Mouse (Mus musculus): Measurements from ENCODE around the gene Ndufa13. TPM values are rescaled to one million over a fixed set of nuclear protein-coding genes. Genes with fewer than 3 reads are reported as not detected.

Ndufa13 gene
- polyA plus RNA-seq, 1 experiment from 2014 or later, result 177 TPM

DNA sequence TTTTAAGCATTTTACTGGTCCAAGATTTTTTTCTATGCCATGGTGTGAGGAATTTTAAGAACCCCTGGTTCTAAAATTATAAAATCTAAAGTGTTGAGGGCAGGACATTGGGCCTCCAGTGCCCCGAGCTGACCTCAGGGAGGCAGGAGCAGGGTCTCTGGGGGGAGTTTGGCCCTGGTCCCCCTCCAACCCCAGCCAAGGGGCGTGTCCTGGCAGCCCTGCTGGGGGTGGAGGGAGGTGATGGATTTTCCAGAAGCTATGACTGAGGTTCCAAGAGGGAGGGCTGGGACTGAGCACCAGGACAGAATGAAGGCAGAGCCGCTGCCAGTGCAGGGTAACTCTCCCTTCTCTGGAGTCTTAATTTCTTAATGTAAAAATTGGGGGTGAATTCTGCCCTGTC, 24.4 kb downstream of the Ndufa13 start:
- no peak for DNase-seq (ENCODE audit: low spot score)
- Histone ChIP-seq H3K9ac (replicated peaks; ENCODE audit: low read depth) (no peak overlapping the region), H3K4me3 (ENCODE audit: low read depth, low read length) (no peak overlapping the region), H3K9me3 (ENCODE audit: low read length) (no peaks in the 10 kb centered on the region), H3K4me2 (replicated peaks; ENCODE audit: low read depth, low read length) (no peak overlapping the region), H3K4me1 (ENCODE audit: insufficient read depth, low read depth, low read length) (peaks cover 6% of the 10 kb centered on the region; the same call in 1 of the 2 replicates), H3K27ac (ENCODE audit: low read length) (no peak overlapping the region), H3K36me3 (ENCODE audit: insufficient read depth, low read length) (no peaks in the 10 kb centered on the region), H3K27me3 (replicated peaks; ENCODE audit: insufficient read depth, low read length) (peaks cover 35% of the 10 kb centered on the region)
- TF ChIP-seq CTCF (IDR thresholded peaks at IDR 0.05), result no peak
- no peak for ATAC-seq
- WGBS, result 60% methylated on average over 3 of the region's 3 CpGs

GRCm38 (mm10) chr8:69877396-69877795, 25.0 kb downstream of the Ndufa13 start:
- no peaks in the 10 kb centered on the region for H3K9me3 ChIP-seq (ENCODE audit: low read length)
- no peak overlapping the region for H3K4me2 ChIP-seq (replicated peaks; ENCODE audit: low read depth, low read length)
- TF ChIP-seq EP300 (IDR thresholded peaks at IDR 0.05) (no peak), CTCF (IDR thresholded peaks at IDR 0.05) (no peak)
- peaks cover 29% of the 10 kb centered on the region for H3K27me3 ChIP-seq (replicated peaks; ENCODE audit: insufficient read depth, low read length)
- WGBS, result 87% methylated on average over 4 of the region's 4 CpGs
- no peak overlapping the region for H3K4me3 ChIP-seq (ENCODE audit: low read depth, low read length)
- DNase-seq (ENCODE audit: low spot score), result no peak
- H3K36me3 ChIP-seq (ENCODE audit: insufficient read depth, low read length), result no peaks in the 10 kb centered on the region
- no peak overlapping the region for H3K9ac ChIP-seq (replicated peaks; ENCODE audit: low read depth)
- peaks cover 6% of the 10 kb centered on the region; the same call in 1 of the 2 replicates for H3K4me1 ChIP-seq (ENCODE audit: insufficient read depth, low read depth, low read length)
- no peak for ATAC-seq
- no peak overlapping the region for H3K27ac ChIP-seq (ENCODE audit: low read length)

- 69% methylated on average over 10 of the region's 10 CpGs for WGBS
- no peak for TF ChIP-seq EP300 (IDR thresholded peaks at IDR 0.05)
- no peak for TF ChIP-seq CTCF (IDR thresholded peaks at IDR 0.05)
- H3K9me3 ChIP-seq (ENCODE audit: low read length), result no peaks in the 10 kb centered on the region
- H3K4me1 ChIP-seq (ENCODE audit: insufficient read depth, low read depth, low read length), result peaks cover 6% of the 10 kb centered on the region; the same call in 1 of the 2 replicates
- peaks cover 24% of the 10 kb centered on the region for H3K27me3 ChIP-seq (replicated peaks; ENCODE audit: insufficient read depth, low read length)
- DNase-seq (ENCODE audit: low spot score) (no peak), ATAC-seq (no peak)
- H3K36me3 ChIP-seq (ENCODE audit: insufficient read depth, low read length), result no peaks in the 10 kb centered on the region
- no peak overlapping the region for H3K4me2 ChIP-seq (replicated peaks; ENCODE audit: low read depth, low read length)
- H3K27ac ChIP-seq (ENCODE audit: low read length), result no peak overlapping the region
- H3K9ac ChIP-seq (replicated peaks; ENCODE audit: low read depth), result no peak overlapping the region
- H3K4me3 ChIP-seq (ENCODE audit: low read depth, low read length), result no peak overlapping the region
Observed at GRCm38 (mm10) chr8:69876967-69877366, 25.4 kb downstream of the Ndufa13 start.

GRCm38 (mm10) chr8:69876097-69876496, 26.3 kb downstream of the Ndufa13 start:
- Histone ChIP-seq H3K27ac (ENCODE audit: low read length) (no peak overlapping the region), H3K4me2 (replicated peaks; ENCODE audit: low read depth, low read length) (no peak overlapping the region), H3K4me3 (ENCODE audit: low read depth, low read length) (no peak overlapping the region), H3K4me1 (ENCODE audit: insufficient read depth, low read depth, low read length) (peaks cover 3% of the 10 kb centered on the region; the same call in 1 of the 2 replicates), H3K27me3 (replicated peaks; ENCODE audit: insufficient read depth, low read length) (peaks cover 16% of the 10 kb centered on the region), H3K9me3 (ENCODE audit: low read length) (no peaks in the 10 kb centered on the region), H3K36me3 (ENCODE audit: insufficient read depth, low read length) (no peaks in the 10 kb centered on the region), H3K9ac (replicated peaks; ENCODE audit: low read depth) (no peak overlapping the region)
- DNase-seq (ENCODE audit: low spot score) (no peak), ATAC-seq (no peak)
- WGBS, result 31% methylated on average over 10 of the region's 10 CpGs
- no peak for TF ChIP-seq CTCF (IDR thresholded peaks at IDR 0.05)
- no peak for TF ChIP-seq EP300 (IDR thresholded peaks at IDR 0.05)

- H3K9me3 ChIP-seq (ENCODE audit: low read length), result no peaks in the 10 kb centered on the region
- 72% methylated on average over 13 of the region's 13 CpGs for WGBS
- no peak overlapping the region for H3K9ac ChIP-seq (replicated peaks; ENCODE audit: low read depth)
- no peaks in the 10 kb centered on the region for H3K4me1 ChIP-seq (ENCODE audit: insufficient read depth, low read depth, low read length)
- DNase-seq (ENCODE audit: low spot score) (no peak), ATAC-seq (no peak)
- no peak overlapping the region for H3K4me2 ChIP-seq (replicated peaks; ENCODE audit: low read depth, low read length)
- peaks cover 1% of the 10 kb centered on the region for H3K27me3 ChIP-seq (replicated peaks; ENCODE audit: insufficient read depth, low read length)
- H3K36me3 ChIP-seq (ENCODE audit: insufficient read depth, low read length), result no peaks in the 10 kb centered on the region
- no peak for TF ChIP-seq EP300 (IDR thresholded peaks at IDR 0.05)
- no peak for TF ChIP-seq CTCF (IDR thresholded peaks at IDR 0.05)
- H3K27ac ChIP-seq (ENCODE audit: low read length), result no peak overlapping the region
- no peak overlapping the region for H3K4me3 ChIP-seq (ENCODE audit: low read depth, low read length)
Observed at GRCm38 (mm10) chr8:69874654-69875053, 27.7 kb downstream of the Ndufa13 start.

- Histone ChIP-seq H3K36me3 (ENCODE audit: insufficient read depth, low read length) (no peaks in the 10 kb centered on the region), H3K9me3 (ENCODE audit: low read length) (no peaks in the 10 kb centered on the region), H3K9ac (replicated peaks; ENCODE audit: low read depth) (no peak overlapping the region), H3K4me2 (replicated peaks; ENCODE audit: low read depth, low read length) (no peak overlapping the region), H3K4me3 (ENCODE audit: low read depth, low read length) (no peak overlapping the region), H3K4me1 (ENCODE audit: insufficient read depth, low read depth, low read length) (no peaks in the 10 kb centered on the region), H3K27ac (ENCODE audit: low read length) (no peak overlapping the region), H3K27me3 (replicated peaks; ENCODE audit: insufficient read depth, low read length) (no peaks in the 10 kb centered on the region)
- WGBS, result 7% methylated on average over 9 of the region's 9 CpGs
- DNase-seq (ENCODE audit: low spot score), result peak; percentile 77
- no peak for ATAC-seq
- TF ChIP-seq CTCF (IDR thresholded peaks at IDR 0.05), result peak; percentile 85
- TF ChIP-seq EP300 (IDR thresholded peaks at IDR 0.05), result no peak
Observed at GRCm38 (mm10) chr8:69874155-69874554, 28.2 kb downstream of the Ndufa13 start.

DNA sequence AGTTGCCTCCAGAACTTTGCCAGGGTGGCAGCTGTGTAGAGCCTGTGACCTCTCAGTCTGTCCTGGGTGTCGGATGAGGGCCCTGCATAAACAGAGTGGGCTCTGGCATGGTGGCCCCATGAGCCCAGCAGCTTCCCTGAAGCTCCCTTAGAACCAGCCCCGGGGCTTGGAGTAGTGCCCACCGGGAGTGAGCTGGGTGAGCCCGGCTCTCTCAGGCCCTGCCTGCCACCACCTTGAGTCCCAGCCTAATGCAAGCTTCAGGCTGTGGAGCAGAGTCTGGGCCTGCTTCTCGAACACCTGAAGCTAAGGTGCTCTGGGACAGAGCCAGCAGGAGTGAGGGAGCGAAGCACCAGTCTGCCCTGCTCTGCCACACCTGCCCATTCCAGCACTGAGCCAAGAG, 31.5 kb downstream of the Ndufa13 start:
- H3K4me2 ChIP-seq (replicated peaks; ENCODE audit: low read depth, low read length), result no peak overlapping the region
- TF ChIP-seq CTCF (IDR thresholded peaks at IDR 0.05) (no peak), EP300 (IDR thresholded peaks at IDR 0.05) (no peak)
- 79% methylated on average over 6 of the region's 6 CpGs for WGBS
- H3K27me3 ChIP-seq (replicated peaks; ENCODE audit: insufficient read depth, low read length), result no peaks in the 10 kb centered on the region
- no peaks in the 10 kb centered on the region for H3K9me3 ChIP-seq (ENCODE audit: low read length)
- H3K27ac ChIP-seq (ENCODE audit: low read length), result no peak overlapping the region
- DNase-seq (ENCODE audit: low spot score), result no peak
- H3K4me1 ChIP-seq (ENCODE audit: insufficient read depth, low read depth, low read length), result no peaks in the 10 kb centered on the region
- H3K36me3 ChIP-seq (ENCODE audit: insufficient read depth, low read length), result no peaks in the 10 kb centered on the region
- H3K9ac ChIP-seq (replicated peaks; ENCODE audit: low read depth), result no peak overlapping the region
- H3K4me3 ChIP-seq (ENCODE audit: low read depth, low read length), result no peak overlapping the region
- ATAC-seq, result no peak

Data from lung, postnatal 0 days (tissue).